Mouse (Mus musculus) kidney, embryonic 14.5 days (tissue): ENCODE results near the gene Urb1. TPM values are rescaled to one million over a fixed set of nuclear protein-coding genes. Genes with fewer than 3 reads are reported as not detected.

Experiments used
- ATAC-seq: fragments of 200-750 bp; cut with Nextera tagmentation; 2 replicates; pipeline ENCODE4 v1.8.0; 2017; ENCODE audit warnings: moderate number of reproducible peaks, mild to moderate bottlenecking, moderate TSS enrichment, moderate library complexity; ENCODE audit not compliant: low FRiP score, low TSS enrichment
- H3K27ac ChIP-seq: fragments of 300-500 bp; sonication (generic); 2 replicates; pipeline ENCODE4 v1.5.1; 2014; ENCODE audit warnings: low read depth, mild to moderate bottlenecking, low read length, moderate library complexity, mixed read lengths
- H3K27me3 ChIP-seq: fragments of 300-500 bp; sonication (generic); 2 replicates; pipeline ENCODE4 v1.6.1; 2014; ENCODE audit warnings: mild to moderate bottlenecking, low read length; ENCODE audit not compliant: control insufficient read depth, insufficient read depth
- H3K36me3 ChIP-seq: fragments of 300-500 bp; sonication (generic); 2 replicates; pipeline ENCODE4 v1.6.1; 2014; ENCODE audit warnings: low read length, mixed read lengths; ENCODE audit not compliant: control insufficient read depth, insufficient read depth
- H3K4me1 ChIP-seq: fragments of 300-500 bp; sonication (generic); 2 replicates; pipeline ENCODE4 v1.6.1; 2014; ENCODE audit warnings: low read length, mixed read lengths; ENCODE audit not compliant: control insufficient read depth, insufficient read depth
- H3K4me2 ChIP-seq: fragments of 300-500 bp; sonication (generic); replicated peaks from 2 replicates; pipeline ENCODE4 v1.6.1; 2014; ENCODE audit warnings: low read depth, mild to moderate bottlenecking, low read length
- H3K4me3 ChIP-seq: fragments of 300-500 bp; sonication (generic); 2 replicates; pipeline ENCODE4 v1.5.1; 2014; ENCODE audit warnings: mild to moderate bottlenecking, low read length
- H3K9ac ChIP-seq: fragments of 300-500 bp; sonication (generic); 2 replicates; pipeline ENCODE4 v1.6.1; 2014; ENCODE audit warnings: low read depth, mild to moderate bottlenecking, low read length, moderate library complexity
- H3K9me3 ChIP-seq: fragments of 300-500 bp; sonication (generic); 2 replicates; pipeline ENCODE4 v1.6.1; 2016; ENCODE audit warnings: low read length; ENCODE audit not compliant: control insufficient read depth
- WGBS: fragments of 180-500 bp; shearing (Covaris S2); extraction: QIAGEN DNeasy Blood & Tissue Kit; methylation state at CpG from one replicate; pipeline ENCODE4 v1.1.7; 2014; 5-methylcytosine and 5-hydroxymethylcytosine counted together
- polyA plus RNA-seq: library from polyadenylated mRNA; unstranded; fragments of >200 nt; fragmentation: Nextera tagmentation; extraction: Ambion mirVana; gene quantifications from 2 replicates; pipeline ENCODE4 v1.2.1, GENCODE M21; 2014

The Urb1 gene
- polyA plus RNA-seq, 1 experiment from 2014 or later, result 13.5 TPM

GRCm38 (mm10) chr16:90736672-90737270, 73.4 kb downstream of the Urb1 start:
- H3K27ac ChIP-seq, result no peak overlapping the region
- WGBS, result 37% methylated on average over 10 of the region's 10 CpGs

GRCm38 (mm10) chr16:90735611-90736010, 74.6 kb downstream of the Urb1 start:
- peaks cover 4% of the 10 kb centered on the region; the same call in 1 of the 2 replicates for H3K9me3 ChIP-seq
- no peak overlapping the region for H3K27ac ChIP-seq
- H3K4me2 ChIP-seq, result no peak overlapping the region
- no peaks in the 10 kb centered on the region for H3K36me3 ChIP-seq
- H3K4me3 ChIP-seq, result no peak overlapping the region
- no peak for ATAC-seq
- no peak overlapping the region for H3K9ac ChIP-seq
- H3K27me3 ChIP-seq, result no peaks in the 10 kb centered on the region
- 67% methylated on average over 4 of the region's 4 CpGs for WGBS
- H3K4me1 ChIP-seq, result no peaks in the 10 kb centered on the region

More at GRCm38 (mm10) chr16:90736672-90737270, 73.4 kb downstream of the Urb1 start:
- Histone ChIP-seq H3K36me3 (no peaks in the 10 kb centered on the region), H3K4me2 (no peak overlapping the region), H3K4me3 (no peak overlapping the region), H3K4me1 (0 out of 2 replicates have a peak, but pooled peaks cover 2% of the 10 kb centered on the region), H3K9ac (no peak overlapping the region), H3K9me3 (no peaks in the 10 kb centered on the region), H3K27me3 (no peaks in the 10 kb centered on the region)
- ATAC-seq, result no peak

- peak; percentile 95 for ATAC-seq
- Histone ChIP-seq H3K27ac (peak within 1 kb of the TSS; percentile 69; the same call in 1 of the 2 replicates), H3K4me3 (peak within 1 kb of the TSS; percentile 78), H3K27me3 (no peaks in the 10 kb centered on the region), H3K4me1 (0 out of 2 replicates have a peak, but pooled peaks cover 4% of the 10 kb centered on the region), H3K9me3 (peaks cover 4% of the 10 kb centered on the region; the same call in 1 of the 2 replicates), H3K4me2 (peak within 1 kb of the TSS; percentile 87), H3K9ac (peak within 1 kb of the TSS; percentile 81), H3K36me3 (peaks cover 14% of the 10 kb centered on the region; the same call in 1 of the 2 replicates)
- 2% methylated on average over 53 of the region's 53 CpGs for WGBS
These were observed 82.7 kb downstream of the Urb1 start, which contains the start of gene Mis18a for GRCm38 (mm10) chr16:90727233-90728115. TSS of gene Mis18a (minus strand) at chr16:90727404.

GRCm38 (mm10) chr16:90726600-90727227, 83.5 kb downstream of the Urb1 start:
- Histone ChIP-seq H3K36me3 (peaks cover 19% of the 10 kb centered on the region; the same call in 1 of the 2 replicates), H3K27me3 (no peaks in the 10 kb centered on the region), H3K9ac (peak overlapping the region; percentile 81), H3K4me3 (peak overlapping the region; percentile 78), H3K4me1 (0 out of 2 replicates have a peak, but pooled peaks cover 4% of the 10 kb centered on the region), H3K4me2 (peak overlapping the region; percentile 87), H3K9me3 (peaks cover 4% of the 10 kb centered on the region; the same call in 1 of the 2 replicates), H3K27ac (no peak overlapping the region)
- WGBS, result 8% methylated on average over 38 of the region's 38 CpGs
- ATAC-seq, result peak; percentile 72

GRCm38 (mm10) chr16:90724051-90724450, 86.2 kb downstream of the Urb1 start:
- WGBS, result 96% methylated on average over 4 of the region's 4 CpGs
- Histone ChIP-seq H3K27me3 (no peaks in the 10 kb centered on the region), H3K9ac (no peak overlapping the region), H3K4me1 (0 out of 2 replicates have a peak, but pooled peaks cover 4% of the 10 kb centered on the region), H3K4me3 (no peak overlapping the region), H3K9me3 (no peaks in the 10 kb centered on the region), H3K4me2 (no peak overlapping the region), H3K36me3 (peaks cover 38% of the 10 kb centered on the region), H3K27ac (no peak overlapping the region)
- ATAC-seq, result no peak

- Histone ChIP-seq H3K4me1 (0 out of 2 replicates have a peak, but pooled peaks cover 10% of the 10 kb centered on the region), H3K9ac (no peak overlapping the region), H3K9me3 (0 out of 2 replicates have a peak, but pooled peaks cover 2% of the 10 kb centered on the region), H3K36me3 (no peaks in the 10 kb centered on the region), H3K27ac (no peak overlapping the region), H3K4me2 (no peak overlapping the region), H3K4me3 (no peak overlapping the region), H3K27me3 (no peaks in the 10 kb centered on the region)
- 75% methylated on average over 12 of the region's 12 CpGs for WGBS
- ATAC-seq, result no peak
These were observed 99.9 kb downstream of the Urb1 start for GRCm38 (mm10) chr16:90710313-90710712.

GRCm38 (mm10) chr16:90709711-90710289, 100.4 kb downstream of the Urb1 start:
- Histone ChIP-seq H3K27me3 (no peaks in the 10 kb centered on the region), H3K27ac (no peak overlapping the region), H3K9me3 (0 out of 2 replicates have a peak, but pooled peaks cover 2% of the 10 kb centered on the region), H3K36me3 (no peaks in the 10 kb centered on the region), H3K9ac (no peak overlapping the region), H3K4me2 (no peak overlapping the region), H3K4me1 (0 out of 2 replicates have a peak, but pooled peaks cover 10% of the 10 kb centered on the region), H3K4me3 (no peak overlapping the region)
- ATAC-seq, result no peak
- 64% methylated on average over 17 of the region's 17 CpGs for WGBS

GRCm38 (mm10) chr16:90706279-90706678, 103.9 kb downstream of the Urb1 start:
- Histone ChIP-seq H3K4me1 (peaks cover 14% of the 10 kb centered on the region; the same call in 1 of the 2 replicates), H3K27ac (no peak overlapping the region), H3K9ac (no peak overlapping the region), H3K36me3 (no peaks in the 10 kb centered on the region), H3K4me3 (no peak overlapping the region), H3K9me3 (0 out of 2 replicates have a peak, but pooled peaks cover 2% of the 10 kb centered on the region), H3K4me2 (no peak overlapping the region), H3K27me3 (no peaks in the 10 kb centered on the region)
- ATAC-seq, result no peak
- WGBS, result 32% methylated on average over 3 of the region's 3 CpGs
